Mouse (Mus musculus): Measurements from ENCODE around the gene Tcl1.
"Not testable (repeated sequence)": the region's sequence is repeated elsewhere in the genome, so short reads cannot be mapped to it uniquely, and the experiment has no call there.

Gene Tcl1

DNA sequence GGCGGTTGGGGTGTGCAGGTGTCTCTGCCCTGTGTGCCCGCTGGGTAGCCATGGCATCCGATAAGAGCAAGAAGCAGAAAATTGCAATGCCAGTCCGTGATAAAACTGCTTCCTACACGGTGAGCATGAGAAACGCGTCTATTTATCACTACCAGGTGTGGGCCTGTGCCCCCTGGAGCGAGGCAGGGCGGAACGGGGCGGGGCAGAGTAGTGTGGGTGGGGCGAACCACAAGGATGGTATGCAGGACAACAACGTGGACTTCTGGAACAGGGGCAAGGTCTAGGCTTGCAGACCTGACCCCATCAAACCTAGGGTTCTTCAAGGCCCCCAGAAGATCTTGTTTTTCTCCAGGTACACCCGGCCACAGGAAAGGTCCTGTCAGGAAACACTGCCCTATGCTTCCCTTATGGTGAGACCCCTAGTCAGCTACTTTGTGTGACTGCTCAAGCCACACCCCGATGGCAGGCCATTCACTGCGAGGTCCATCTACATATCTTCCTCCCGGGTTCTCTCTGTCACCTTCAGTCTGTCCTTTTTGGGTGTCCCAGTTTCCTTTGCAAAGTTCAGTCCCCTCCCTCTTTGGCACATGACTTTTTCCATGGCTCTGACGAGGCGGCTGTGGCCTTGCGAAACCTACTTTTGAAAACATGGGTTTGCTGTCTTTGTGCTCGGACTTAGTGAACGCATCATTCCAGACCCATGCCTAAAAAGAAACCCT, at the start of gene Tcl1:
Gene Tcl1 (minus strand): TSS at position 193 of the 719 bp plus-strand sequence.
- no peak for DNase-seq (ENCODE audit: low spot score in 2 of 2)

DNA sequence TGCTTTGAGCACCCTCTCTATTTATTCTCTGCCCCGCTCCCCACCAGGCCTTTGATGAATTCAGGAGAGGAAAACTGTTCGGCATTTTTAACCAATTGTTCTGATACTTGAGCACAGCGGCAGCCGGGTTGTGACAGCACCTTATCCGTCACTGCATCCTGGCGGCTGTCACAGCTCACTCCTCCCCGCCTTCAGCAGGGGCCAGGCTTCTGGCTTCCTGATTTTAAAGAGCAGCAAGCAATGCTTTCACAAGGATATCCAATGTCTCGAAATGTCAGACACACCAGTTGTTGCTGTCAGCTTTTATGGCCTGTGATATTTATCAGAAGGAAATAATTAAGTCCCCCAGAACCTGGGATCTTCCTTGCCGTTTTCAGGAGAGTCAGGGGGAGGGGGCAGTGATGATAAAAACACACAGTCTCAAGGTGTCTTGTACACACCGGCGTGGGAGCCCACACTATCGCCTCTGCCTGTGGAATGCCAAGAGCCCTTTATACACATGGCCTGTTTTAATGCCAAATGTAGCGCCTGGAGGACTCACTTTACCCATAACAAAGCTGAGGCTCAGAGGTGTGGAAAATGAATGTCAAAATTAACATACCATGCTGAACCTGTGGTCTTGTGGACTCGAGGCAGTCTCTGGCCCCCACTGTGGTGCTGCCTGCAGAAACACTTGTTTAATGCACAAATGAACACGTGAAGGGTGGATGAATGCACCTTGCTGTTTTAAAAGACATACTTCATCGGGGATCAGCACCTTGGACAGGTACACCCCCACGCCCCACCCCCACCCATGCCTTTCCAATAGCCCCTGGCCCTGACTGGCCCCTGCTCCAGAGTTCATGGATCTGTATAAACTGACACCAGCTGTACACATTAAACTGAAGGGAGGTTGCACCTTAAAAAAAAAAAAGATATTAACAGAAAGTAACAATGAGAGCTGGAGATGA, 48.7 kb upstream of the Tcl1 start:
- no peak for DNase-seq (ENCODE audit: low spot score in 2 of 2)

DNA sequence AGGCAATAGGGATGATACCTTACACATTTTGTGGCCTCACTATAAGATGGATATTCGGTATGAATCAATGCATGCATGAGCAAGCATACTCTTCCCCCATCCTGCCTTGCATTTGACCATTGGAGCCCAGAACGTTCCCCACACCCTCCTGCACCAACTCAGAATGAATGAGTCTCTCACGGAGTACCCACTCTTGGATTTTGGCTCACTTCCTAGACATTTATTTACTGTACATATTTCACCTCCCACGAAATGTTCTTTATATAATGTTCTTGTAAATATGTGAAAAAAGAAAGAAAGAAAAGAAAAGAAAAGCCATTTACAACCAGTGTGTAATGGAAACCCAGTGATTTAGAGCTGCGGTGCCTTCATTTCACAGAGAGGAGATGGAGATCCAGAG, 44.5 kb upstream of the Tcl1 start:
- no peak for DNase-seq (ENCODE audit: low spot score in 2 of 2)

DNA sequence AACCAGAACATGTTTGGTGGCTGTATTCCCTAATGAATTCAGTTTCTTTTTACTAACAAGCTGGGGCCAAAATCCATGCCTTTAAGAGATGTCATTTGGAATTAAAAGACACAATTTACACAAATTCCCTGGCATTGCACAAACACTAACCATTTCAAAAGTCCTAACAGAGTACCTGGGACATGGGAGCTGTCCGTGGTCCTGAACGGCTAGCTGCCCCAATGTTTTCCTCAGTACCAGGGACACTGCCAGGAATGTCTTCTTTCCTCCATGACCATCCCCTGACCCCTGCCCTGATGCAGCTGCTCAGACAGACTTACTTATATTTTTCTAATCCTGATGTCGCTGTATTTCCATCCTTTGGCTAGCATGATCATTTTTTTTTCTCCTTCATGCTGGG, 43.5 kb upstream of the Tcl1 start:
- DNase-seq (ENCODE audit: low spot score in 2 of 2) = no peak

DNA sequence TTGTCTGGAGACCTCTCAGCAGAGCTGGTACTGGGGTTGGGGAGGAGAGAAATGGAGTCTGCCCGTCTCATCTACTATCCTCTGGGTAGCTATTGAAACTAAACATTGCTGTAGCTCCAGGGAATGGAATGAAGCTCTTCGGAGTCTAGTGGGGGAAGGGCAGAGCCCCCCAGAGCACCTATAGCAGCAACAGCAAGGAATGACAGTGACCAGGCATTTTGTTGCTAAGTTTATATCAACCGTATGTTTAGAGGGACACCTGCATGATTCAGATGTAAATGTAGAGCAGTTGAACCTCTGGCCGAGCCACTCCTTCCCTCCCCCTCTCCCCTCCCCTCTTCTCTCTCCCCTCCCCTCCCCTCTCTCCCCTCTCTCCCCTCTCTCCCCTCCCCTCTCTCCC, 36.6 kb upstream of the Tcl1 start:
- no peak for DNase-seq (ENCODE audit: low spot score in 2 of 2)

DNA sequence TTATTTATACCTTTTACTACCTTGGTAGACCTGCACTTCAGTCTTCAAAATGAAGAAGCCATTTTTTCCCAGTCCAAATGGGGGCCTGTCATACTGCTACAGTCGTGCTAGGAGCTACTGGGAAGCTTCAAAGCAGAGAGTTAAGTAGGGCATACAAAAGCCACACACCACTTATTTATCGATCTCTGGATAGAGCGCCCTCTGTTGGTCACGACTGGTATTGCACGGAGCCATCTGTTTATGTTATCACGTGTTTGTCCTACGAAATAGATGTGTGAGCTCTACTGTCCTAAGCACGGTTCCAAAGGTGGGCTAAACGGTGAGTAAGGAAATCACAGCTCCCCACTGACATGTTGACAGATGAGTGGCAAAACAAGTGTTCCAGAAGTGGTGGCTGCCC, 36.2 kb upstream of the Tcl1 start:
- DNase-seq (ENCODE audit: low spot score in 2 of 2) = no peak

DNA sequence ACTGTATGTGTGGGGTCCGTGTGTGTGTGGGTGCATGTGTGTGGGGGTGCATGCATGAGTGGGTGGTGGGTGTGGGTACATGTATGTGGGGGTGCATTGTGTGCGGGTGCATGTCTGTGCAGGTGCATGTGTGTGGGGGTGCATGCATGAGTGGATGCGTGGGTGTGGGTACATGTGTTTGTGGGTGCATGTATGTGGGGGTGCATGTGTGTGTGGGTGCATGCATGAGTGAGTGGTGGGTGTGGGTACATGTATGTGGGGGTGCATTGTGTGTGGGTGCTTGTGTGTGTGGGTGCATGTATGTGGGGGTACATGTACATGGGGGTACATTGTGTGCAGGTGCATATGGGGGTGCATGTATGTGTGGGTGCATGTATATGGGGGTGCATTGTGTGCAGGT, 31.2 kb upstream of the Tcl1 start:
- no peak for DNase-seq (ENCODE audit: low spot score in 2 of 2)

DNA sequence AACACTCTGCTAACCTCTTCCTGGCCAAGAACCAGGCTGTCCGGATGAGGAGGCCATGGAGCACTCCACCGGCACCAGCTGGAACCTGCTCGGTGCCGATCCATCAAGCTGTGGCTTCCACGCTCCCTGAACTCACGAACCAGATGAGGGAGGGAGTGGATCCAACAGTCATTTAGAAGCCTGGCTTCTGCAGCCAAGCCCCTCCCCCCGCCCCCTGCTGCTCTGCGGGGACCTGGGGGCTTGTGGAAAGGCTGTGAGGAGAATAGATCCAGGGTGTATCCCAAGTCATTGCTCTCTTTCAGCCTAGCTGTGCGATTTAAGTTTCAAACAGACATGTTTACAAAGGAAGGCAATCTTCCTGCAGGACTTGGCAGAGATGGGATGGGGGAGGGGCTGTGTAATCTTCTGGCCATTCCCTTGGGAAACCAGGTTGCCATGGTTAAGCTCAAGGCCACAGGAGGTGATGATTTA, 26.2 kb upstream of the Tcl1 start:
- DNase-seq (ENCODE audit: low spot score in 2 of 2) = no peak

DNA sequence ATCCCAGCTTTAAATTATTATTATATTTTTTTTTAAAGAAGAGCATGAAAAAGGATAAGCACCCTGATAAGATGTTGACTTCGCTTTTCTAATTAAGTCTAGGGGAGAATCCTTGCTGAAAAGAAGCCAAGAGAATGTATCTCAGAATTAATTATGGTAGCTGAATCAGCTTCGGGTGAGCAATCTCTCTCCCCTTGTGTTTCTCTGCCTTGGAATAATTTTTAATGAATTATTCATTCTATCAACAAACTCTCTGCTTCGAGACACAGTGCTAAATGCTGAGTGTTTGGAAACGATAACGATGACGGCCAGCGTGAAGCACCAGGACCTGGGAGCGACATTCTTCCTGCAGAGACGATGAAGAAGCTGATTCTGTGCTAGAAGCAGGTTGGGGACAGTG, 16.5 kb upstream of the Tcl1 start:
- no peak for DNase-seq (ENCODE audit: low spot score in 2 of 2)

DNA sequence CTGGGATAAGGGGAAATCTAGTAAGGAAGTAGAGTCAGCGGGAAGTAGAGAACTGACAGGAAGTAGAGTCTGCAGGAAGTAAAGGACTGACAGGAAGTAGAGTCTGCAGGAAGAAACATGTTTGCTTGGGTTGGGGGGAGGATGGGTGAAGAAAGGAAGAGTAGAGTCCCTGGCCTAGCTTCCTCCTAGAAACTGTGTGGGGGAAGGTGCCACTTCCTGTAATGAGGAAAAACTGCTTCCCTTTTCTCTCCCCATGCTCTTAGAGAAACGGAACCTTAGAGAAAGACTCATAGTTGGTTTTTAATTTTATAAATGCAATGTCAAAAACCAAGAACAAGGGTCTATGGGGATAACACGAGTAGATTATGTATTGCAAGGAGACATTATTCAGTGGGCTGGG, 12.5 kb upstream of the Tcl1 start:
- DNase-seq (ENCODE audit: low spot score in 2 of 2) = no peak

DNA sequence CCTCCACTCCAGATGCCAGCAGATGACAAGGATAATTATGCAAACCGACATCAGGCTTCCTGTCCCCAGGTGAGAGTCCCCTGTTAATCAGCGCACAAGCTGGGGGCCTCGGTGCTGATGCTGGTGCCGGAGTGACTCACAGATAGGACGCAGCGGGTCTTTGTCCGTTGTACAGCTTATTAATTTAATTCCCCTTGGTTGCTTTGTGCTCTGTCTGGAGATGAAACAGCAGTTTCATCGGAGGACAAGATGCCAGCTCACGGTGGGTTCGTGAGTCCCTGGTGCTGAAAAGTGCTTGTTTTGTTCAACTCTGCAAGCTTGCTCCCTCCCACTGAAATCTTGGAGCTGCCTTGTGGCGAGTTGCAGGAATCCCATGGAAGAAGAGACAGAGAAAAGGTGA, 11.8 kb upstream of the Tcl1 start:
- DNase-seq (ENCODE audit: low spot score in 2 of 2) = no peak

DNA sequence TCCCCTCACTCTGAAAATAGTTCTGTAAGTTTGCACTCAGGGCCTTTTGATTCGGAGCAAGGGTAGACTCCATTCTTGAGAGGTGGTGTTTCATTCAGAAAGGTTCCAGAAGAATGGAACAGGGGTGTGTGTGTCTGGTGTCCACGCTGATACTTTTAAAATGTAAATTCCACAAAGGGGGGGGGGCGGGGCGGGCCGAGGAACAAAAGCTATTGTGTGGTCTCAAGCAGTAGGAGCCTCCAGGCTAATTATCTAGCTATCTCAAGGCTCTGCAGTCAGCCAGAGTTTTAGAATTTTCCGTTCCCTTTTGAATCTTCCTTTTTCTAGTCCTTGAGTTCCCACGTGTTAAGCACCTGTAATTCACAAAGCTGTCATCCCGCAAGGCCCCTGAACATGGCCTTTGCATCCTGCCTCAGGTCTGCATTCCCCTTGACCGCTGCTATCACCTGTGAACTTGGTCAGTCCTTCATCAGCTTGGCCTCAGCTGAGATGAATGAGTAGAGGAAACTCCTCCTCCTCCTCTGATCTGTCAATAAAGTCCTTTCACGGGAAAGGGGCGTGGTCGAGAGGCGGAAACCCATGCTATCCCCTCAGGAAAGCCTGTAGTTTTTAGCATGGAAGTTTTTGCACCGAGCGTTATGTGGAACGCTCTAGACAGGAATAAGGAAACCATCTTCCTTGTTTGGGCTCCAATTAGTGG, 2.2 kb upstream of the Tcl1 start:
- DNase-seq (ENCODE audit: low spot score in 2 of 2) = no peak

DNA sequence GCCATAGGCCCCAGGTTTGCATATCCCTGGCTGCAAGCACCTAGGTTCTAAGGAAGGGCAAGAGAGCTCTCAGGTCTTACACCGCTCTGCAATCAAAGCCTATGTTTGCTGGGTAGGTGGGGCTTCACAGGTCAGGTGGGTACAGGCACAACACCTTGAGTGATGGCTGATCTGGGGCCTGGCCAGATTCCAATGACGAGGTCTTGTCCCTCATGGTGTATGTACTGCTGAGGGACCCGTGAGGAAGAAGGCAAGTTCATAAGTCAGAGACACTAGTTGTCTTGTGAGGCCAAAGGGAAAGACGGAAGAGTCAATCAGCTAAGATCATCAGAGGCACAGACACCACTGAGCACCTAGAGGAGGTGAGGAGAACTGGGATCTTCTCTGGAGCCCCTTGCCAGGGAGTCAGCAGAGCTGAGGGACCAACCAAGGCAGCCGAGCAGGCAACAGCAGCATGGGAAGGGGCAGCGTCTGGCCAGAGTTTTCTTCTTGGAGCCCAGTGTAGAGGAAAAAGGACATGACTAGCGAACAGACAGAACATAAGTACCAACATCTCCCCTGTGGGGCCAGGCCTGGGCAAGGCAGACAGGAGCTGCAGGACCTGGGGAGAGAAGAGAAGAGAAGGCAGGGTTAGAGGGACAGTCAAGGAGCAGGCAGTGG, 5.4 kb downstream of the Tcl1 start:
- DNase-seq (ENCODE audit: low spot score in 2 of 2) = no peak

DNA sequence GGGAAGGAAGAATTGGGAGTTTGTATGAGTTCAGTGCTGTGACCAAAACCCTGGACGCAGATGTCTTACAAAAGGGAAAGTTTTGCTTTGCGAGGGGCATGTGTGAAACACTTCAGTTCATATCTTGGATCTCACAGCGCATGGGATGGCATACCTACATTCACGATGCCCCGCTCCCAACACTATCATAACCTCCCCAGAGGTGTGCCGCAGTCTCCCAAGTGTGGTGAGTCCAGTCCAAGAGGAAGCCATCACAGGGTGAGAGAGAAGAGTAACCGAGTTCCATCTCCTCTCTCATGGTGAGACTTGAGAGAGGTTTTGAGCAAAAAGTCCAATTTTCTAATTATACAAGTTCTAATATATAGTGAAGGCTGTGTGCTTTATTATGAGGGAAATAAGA, 13.4 kb downstream of the Tcl1 start:
- DNase-seq (ENCODE audit: low spot score in 2 of 2) = no peak

DNA sequence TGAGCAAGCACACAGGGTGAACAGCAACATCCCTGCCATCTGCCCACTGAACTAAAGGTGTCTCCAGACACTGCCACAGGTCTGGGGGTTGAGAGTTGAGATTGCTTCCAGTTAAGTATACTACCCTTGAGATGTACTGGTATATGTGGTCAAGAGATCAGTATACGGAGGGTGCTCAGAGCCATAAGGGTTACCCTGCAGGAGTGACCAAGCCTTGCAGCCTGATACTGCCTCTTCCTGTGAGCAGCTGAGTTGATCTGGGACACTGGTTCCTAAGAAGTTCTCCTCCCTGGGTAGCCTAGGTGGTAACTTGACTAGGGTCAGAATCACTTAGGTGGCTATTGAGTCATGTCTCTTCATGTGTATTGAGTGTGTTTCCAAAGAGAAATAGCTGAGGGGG, 14.2 kb downstream of the Tcl1 start:
- no peak for DNase-seq (ENCODE audit: low spot score in 2 of 2)

DNA sequence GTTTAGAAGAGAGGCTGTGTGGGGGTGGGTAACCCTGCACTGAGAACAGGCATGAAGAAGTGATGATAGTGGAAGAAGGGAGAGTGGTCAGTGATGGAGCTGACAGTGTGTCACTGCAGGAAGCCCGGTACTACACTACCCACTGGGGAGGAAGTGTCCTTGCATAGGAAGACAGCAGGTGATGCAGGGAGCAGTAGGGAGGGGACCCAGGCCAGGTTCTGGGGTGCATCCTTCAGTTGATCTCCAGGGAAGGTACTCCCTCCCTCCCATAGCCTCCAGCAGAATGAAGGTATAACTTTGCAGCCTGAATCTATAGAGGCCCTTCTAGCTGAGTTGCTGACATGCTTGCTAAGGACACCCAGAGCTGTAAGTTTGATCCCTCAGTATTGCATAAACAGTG, 15.5 kb downstream of the Tcl1 start:
- DNase-seq (ENCODE audit: low spot score in 2 of 2) = no peak

DNA sequence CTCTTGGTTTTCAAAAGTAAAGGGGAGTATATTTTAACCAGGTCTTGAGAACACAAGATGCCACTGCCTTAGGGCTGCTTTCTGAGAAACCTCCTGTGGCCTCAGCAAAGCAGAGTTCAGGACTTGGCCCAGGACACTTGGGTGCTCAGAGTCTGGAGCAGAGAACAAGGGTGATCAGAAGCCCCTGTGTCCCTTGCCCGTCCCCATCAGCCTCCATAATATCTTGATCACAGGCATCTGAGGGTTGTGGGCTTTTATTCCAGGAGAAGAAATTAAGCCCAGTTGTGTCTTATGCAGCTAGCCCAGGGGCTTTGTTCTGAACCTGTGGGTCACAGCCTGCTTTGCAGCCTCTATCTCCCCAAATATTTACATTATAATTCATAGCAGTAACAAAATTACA, 20.9 kb downstream of the Tcl1 start, which contains the start of gene Tcl1b4:
Gene Tcl1b4 (plus strand): TSS at position 301 of the 400 bp plus-strand sequence.
- DNase-seq (ENCODE audit: low spot score in 2 of 2) = not testable (repeated sequence)

DNA sequence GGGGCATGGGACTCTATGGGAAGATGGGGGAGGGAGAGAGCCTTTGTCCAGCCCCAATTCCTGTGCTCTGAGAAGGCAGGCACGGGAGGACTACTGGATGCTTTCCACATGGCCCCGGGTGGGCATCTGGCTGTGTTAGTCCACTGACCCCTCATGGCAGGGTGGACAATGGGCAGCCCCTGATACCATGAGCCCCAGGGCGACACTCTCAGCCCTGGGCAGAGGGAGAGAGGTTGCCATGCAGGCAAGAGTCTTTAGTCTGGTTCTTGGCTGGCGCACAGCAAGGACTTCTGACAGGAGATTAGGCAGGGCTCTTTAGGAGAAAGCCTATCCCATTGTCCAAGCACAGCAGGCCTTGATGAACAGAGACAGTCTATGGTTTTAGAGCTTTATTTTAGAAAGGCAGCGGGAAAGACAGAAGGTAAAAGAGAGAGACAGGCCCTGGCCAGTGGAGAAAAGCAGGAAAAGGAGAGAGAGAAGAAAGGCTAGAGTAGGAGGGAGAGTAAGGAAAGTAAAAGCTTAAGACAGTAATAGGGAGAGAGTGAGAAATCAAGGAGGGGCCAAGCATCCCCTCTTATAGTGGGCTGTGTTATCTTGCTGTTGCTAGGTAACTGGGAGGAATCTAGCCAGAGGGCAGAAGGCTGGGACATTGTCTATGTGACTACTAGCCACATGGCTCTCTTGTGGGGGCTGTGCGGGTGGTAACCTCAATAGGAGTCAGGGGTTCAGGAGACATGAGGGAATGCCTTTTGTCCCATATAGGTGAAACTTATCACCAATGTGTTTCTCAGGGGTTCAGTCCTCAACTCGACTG, 22.7 kb downstream of the Tcl1 start:
- DNase-seq (ENCODE audit: low spot score in 2 of 2) = not testable (repeated sequence)

DNA sequence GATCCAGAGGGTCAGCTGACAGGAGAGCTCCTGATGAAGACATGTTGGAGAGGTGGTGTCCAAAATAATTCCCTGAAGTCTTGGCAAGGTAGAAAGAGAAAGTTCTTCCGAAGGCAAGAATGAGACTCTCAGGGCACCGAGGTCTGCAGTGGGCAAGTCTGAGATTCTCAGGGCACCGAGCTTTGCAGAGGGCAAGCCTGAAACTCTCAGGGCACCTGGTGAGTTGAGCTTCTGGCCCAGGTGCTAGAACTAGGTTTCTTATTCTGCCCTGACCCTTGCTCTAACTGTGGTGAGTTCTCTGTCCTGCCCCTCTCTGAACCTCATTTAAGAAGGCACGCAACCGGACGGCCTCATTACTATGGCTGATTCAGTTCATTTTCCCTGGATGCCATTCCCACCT, 31.9 kb downstream of the Tcl1 start, which contains the start of gene Tcl1b3:
Gene Tcl1b3 (plus strand): TSS at position 301 of the 400 bp plus-strand sequence.
- DNase-seq (ENCODE audit: low spot score in 2 of 2) = not testable (repeated sequence)

DNA sequence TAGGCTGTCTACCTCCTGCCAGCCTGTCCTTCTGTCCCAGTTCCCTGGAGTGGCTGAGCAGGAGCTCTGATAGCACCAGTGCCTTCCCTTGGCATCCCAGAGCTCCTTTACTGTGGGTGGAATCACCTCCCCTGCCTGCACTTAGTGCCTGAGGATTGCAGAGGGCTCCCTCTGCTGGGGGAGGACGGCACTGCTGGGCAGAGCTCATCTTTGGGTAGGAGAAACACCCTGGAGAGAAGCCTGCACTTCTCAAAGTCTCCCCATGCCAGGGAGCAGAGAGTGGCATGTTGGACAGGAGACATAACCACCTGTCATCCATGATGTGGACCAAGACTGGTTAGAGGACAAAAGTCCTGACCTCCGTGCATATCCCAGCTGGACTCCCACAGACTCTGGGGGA, 33.6 kb downstream of the Tcl1 start:
- DNase-seq (ENCODE audit: low spot score in 2 of 2) = peak in 1 of 2 experiments; percentile 34

Measured in spleen, postnatal 10 days (tissue).